Mouse (Mus musculus) heart, embryonic 14.5 days (tissue): ENCODE measurements around the gene Timd4. TPM values are rescaled to one million over a fixed set of nuclear protein-coding genes. Genes with fewer than 3 reads are reported as not detected.

Experiments used
- ATAC-seq: fragments of 200-750 bp; cut with Nextera tagmentation; 2 replicates; pipeline ENCODE4 v1.8.0; 2017; ENCODE audit warnings: low read depth, moderate TSS enrichment; ENCODE audit not compliant: insufficient number of reproducible peaks, insufficient read depth, low FRiP score
- H3K27ac ChIP-seq, 2 experiments: fragments of 200-500 bp in 1 of 2; fragments of 300-500 bp in 1 of 2; sonication (generic) in 1 of 2; replicated peaks in 1 of 2; 2 replicates each; pipeline ENCODE4 v1.5.1; 2012 to 2014; ENCODE audit warnings: low read depth in 2 of 2, low read length in 2 of 2, control low read depth in 1 of 2, mild to moderate bottlenecking in 1 of 2, mixed read lengths in 1 of 2; ENCODE audit not compliant: control insufficient read depth in 1 of 2, insufficient read depth in 1 of 2
- H3K27me3 ChIP-seq: fragments of 300-500 bp; sonication (generic); 2 replicates; pipeline ENCODE4 v1.6.1; 2014; ENCODE audit warnings: mild to moderate bottlenecking, low read length, control low read depth; ENCODE audit not compliant: control insufficient read depth, insufficient read depth
- H3K36me3 ChIP-seq: fragments of 300-500 bp; sonication (generic); 2 replicates; pipeline ENCODE4 v1.6.1; 2014; ENCODE audit warnings: mild to moderate bottlenecking, control low read depth, low read length, mixed read lengths; ENCODE audit not compliant: control insufficient read depth, insufficient read depth
- H3K4me1 ChIP-seq, 2 experiments: fragments of 200-500 bp in 1 of 2; fragments of 300-500 bp in 1 of 2; sonication (generic) in 1 of 2; 2 replicates each; pipeline ENCODE4 v1.6.1; 2012 to 2014; ENCODE audit warnings: low read length in 2 of 2, control low read depth in 1 of 2, mixed read lengths in 1 of 2; ENCODE audit not compliant: control insufficient read depth in 2 of 2, insufficient read depth in 2 of 2
- H3K4me2 ChIP-seq: fragments of 300-500 bp; sonication (generic); 2 replicates; pipeline ENCODE4 v1.6.1; 2014; ENCODE audit warnings: mild to moderate bottlenecking, low read length
- H3K4me3 ChIP-seq, 2 experiments: fragments of 200-500 bp in 1 of 2; fragments of 300-500 bp in 1 of 2; sonication (generic) in 1 of 2; 2 replicates each; pipeline ENCODE4 v1.5.1; 2012 to 2014; ENCODE audit warnings: low read length in 2 of 2, mild to moderate bottlenecking in 2 of 2, control low read depth in 1 of 2, low read depth in 1 of 2, moderate library complexity in 1 of 2; ENCODE audit not compliant: control insufficient read depth in 1 of 2, insufficient read depth in 1 of 2
- H3K9ac ChIP-seq: fragments of 300-500 bp; sonication (generic); 2 replicates; pipeline ENCODE4 v1.6.1; 2014; ENCODE audit warnings: mild to moderate bottlenecking, low read length
- H3K9me3 ChIP-seq: fragments of 300-500 bp; sonication (generic); 2 replicates; pipeline ENCODE4 v1.6.1; 2016; ENCODE audit warnings: low read length, control low read depth; ENCODE audit not compliant: control insufficient read depth
- WGBS: fragments of 180-500 bp; shearing (Covaris S2); extraction: QIAGEN DNeasy Blood & Tissue Kit; methylation state at CpG from one replicate; pipeline ENCODE4 v1.1.7; 2014; 5-methylcytosine and 5-hydroxymethylcytosine counted together
- polyA plus RNA-seq: library from polyadenylated mRNA; unstranded; fragments of >200 nt; fragmentation: Nextera tagmentation; extraction: Ambion mirVana; gene quantifications from 2 replicates; pipeline ENCODE4 v1.2.1, GENCODE M21; 2014

Gene Timd4
- polyA plus RNA-seq, 1 experiment from 2014 or later = 0.47 TPM

- H3K4me2 ChIP-seq = no peak overlapping the region
- no peak overlapping the region for H3K9ac ChIP-seq
- no peak overlapping the region for H3K27ac ChIP-seq
- 79% methylated on average over 2 of the region's 2 CpGs for WGBS
- no peaks in the 10 kb centered on the region for H3K4me1 ChIP-seq
- ATAC-seq = no peak
- H3K36me3 ChIP-seq = no peaks in the 10 kb centered on the region
- H3K4me3 ChIP-seq = no peak overlapping the region
- H3K9me3 ChIP-seq = no peaks in the 10 kb centered on the region
- no peaks in the 10 kb centered on the region for H3K27me3 ChIP-seq
Measured at GRCm38 (mm10) chr11:46882456-46882855, 71.9 kb downstream of the Timd4 start.

GRCm38 (mm10) chr11:46889093-46889492 is 78.5 kb downstream of the Timd4 start:
- Histone ChIP-seq H3K9ac (no peak overlapping the region), H3K4me3 (no peak overlapping the region), H3K27me3 (no peaks in the 10 kb centered on the region), H3K9me3 (no peaks in the 10 kb centered on the region), H3K4me1 (no peaks in the 10 kb centered on the region), H3K36me3 (no peaks in the 10 kb centered on the region), H3K4me2 (no peak overlapping the region), H3K27ac (no peak overlapping the region)
- WGBS = 72% methylated on average over 3 of the region's 3 CpGs
- ATAC-seq = no peak

Other genes with a start within 250 kb of the Timd4 start
- gene BC053393, start 239.3 kb upstream of the Timd4 start, polyA plus RNA-seq = 0.19 and 0.45 TPM in 2 replicates
- not detected in 2 replicates for gene Dppa1, start 181.5 kb upstream of the Timd4 start, polyA plus RNA-seq
- not detected in 2 replicates for gene Timd2, start 103.7 kb upstream of the Timd4 start, polyA plus RNA-seq
- gene Havcr1, start 75.7 kb upstream of the Timd4 start, polyA plus RNA-seq = not detected in 2 replicates